Mouse (Mus musculus) thymus, adult 18-20 months (tissue): ENCODE measurements around the gene Urm1.
"Not testable (repeated sequence)": the region's sequence is repeated elsewhere in the genome, so short reads cannot be mapped to it uniquely, and the experiment has no call there.

Experiments
- DNase-seq, 2 experiments: peaks; one replicate each; pipeline ENCODE4 v3.0.0; 2022; ENCODE audit warnings: mixed read lengths in 2 of 2

Gene Urm1

GRCm38 (mm10) chr2:29869646-29870451 lies 50.0 kb downstream of the Urm1 start:
- no peak for DNase-seq

GRCm38 (mm10) chr2:29872581-29873295 lies 52.9 kb downstream of the Urm1 start:
- DNase-seq = no peak

GRCm38 (mm10) chr2:29873801-29874200 lies 53.9 kb downstream of the Urm1 start:
- no peak for DNase-seq

- DNase-seq = no peak
Observed at GRCm38 (mm10) chr2:29878061-29878460, 58.2 kb downstream of the Urm1 start.

GRCm38 (mm10) chr2:29879191-29879590 lies 59.3 kb downstream of the Urm1 start:
- no peak for DNase-seq

- DNase-seq = no peak
Observed at GRCm38 (mm10) chr2:29879964-29880830, 60.3 kb downstream of the Urm1 start.

GRCm38 (mm10) chr2:29886659-29887292 lies 66.9 kb downstream of the Urm1 start:
- DNase-seq = not testable (repeated sequence)

- peak; percentile 98 to 99 for DNase-seq
Observed at GRCm38 (mm10) chr2:29889066-29889944, 69.4 kb downstream of the Urm1 start, which contains the start of gene Odf2. Gene Odf2 (plus strand): TSS chr2:29889221.

GRCm38 (mm10) chr2:29889991-29890833 lies 70.3 kb downstream of the Urm1 start:
- peak; percentile 58 to 68 for DNase-seq

- no peak for DNase-seq
Observed at GRCm38 (mm10) chr2:29891773-29892172, 71.9 kb downstream of the Urm1 start.
